Mouse (Mus musculus) cerebellum, adult 2 months (tissue): ENCODE measurements around the gene Ulk4. TPM values are rescaled to one million over a fixed set of nuclear protein-coding genes. Genes with fewer than 3 reads are reported as not detected.

Experiments used
- DNase-seq, 2 experiments: peaks; one replicate each; pipeline ENCODE4 v3.0.0; 2021
- H3K27ac ChIP-seq: fragments of 200-500 bp; 2 replicates; pipeline ENCODE4 v1.5.1; 2012; ENCODE audit warnings: low read length, control low read depth, inconsistent platforms; ENCODE audit not compliant: insufficient read depth
- H3K27me3 ChIP-seq: fragments of 200-500 bp; 2 replicates; pipeline ENCODE4 v1.6.1; 2012; ENCODE audit warnings: inconsistent platforms, mild to moderate bottlenecking, low read length, moderate library complexity; ENCODE audit not compliant: control insufficient read depth, insufficient read depth
- H3K4me1 ChIP-seq: fragments of 200-500 bp; 2 replicates; pipeline ENCODE4 v1.6.1; 2011; ENCODE audit warnings: low read length; ENCODE audit not compliant: control insufficient read depth, insufficient read depth
- H3K4me3 ChIP-seq: fragments of 200-500 bp; replicated peaks from 2 replicates; pipeline ENCODE3; 2011; ENCODE audit warnings: mild to moderate bottlenecking, low read depth, low read length, control low read depth; ENCODE audit not compliant: insufficient read depth
- CTCF ChIP-seq: fragments of 200-500 bp; IDR thresholded peaks from 2 replicates; pipeline ENCODE4 v1.5.1; 2011; ENCODE audit warnings: low read depth, mild to moderate bottlenecking, control low read depth, low read length, moderate library complexity, borderline replicate concordance; ENCODE audit not compliant: insufficient read depth
- POLR2A ChIP-seq: fragments of 200-500 bp; IDR thresholded peaks from 2 replicates; pipeline ENCODE4 v1.6.1; 2011; ENCODE audit warnings: low read length, control low read depth, borderline replicate concordance; ENCODE audit not compliant: insufficient read depth
- WGBS: fragments of 180-500 bp; shearing (Covaris S2); methylation state at CpG from one replicate; pipeline ENCODE4 v1.1.7; 2018; 5-methylcytosine and 5-hydroxymethylcytosine counted together
- polyA plus RNA-seq: library from polyadenylated mRNA; depleted of rRNA; stranded (reverse); fragments of >200 nt; gene quantifications from 2 replicates; pipeline ENCODE4 v1.2.3, GENCODE M21; 2012

Ulk4 gene
- polyA plus RNA-seq, 1 experiment, result 2.1 TPM

DNA sequence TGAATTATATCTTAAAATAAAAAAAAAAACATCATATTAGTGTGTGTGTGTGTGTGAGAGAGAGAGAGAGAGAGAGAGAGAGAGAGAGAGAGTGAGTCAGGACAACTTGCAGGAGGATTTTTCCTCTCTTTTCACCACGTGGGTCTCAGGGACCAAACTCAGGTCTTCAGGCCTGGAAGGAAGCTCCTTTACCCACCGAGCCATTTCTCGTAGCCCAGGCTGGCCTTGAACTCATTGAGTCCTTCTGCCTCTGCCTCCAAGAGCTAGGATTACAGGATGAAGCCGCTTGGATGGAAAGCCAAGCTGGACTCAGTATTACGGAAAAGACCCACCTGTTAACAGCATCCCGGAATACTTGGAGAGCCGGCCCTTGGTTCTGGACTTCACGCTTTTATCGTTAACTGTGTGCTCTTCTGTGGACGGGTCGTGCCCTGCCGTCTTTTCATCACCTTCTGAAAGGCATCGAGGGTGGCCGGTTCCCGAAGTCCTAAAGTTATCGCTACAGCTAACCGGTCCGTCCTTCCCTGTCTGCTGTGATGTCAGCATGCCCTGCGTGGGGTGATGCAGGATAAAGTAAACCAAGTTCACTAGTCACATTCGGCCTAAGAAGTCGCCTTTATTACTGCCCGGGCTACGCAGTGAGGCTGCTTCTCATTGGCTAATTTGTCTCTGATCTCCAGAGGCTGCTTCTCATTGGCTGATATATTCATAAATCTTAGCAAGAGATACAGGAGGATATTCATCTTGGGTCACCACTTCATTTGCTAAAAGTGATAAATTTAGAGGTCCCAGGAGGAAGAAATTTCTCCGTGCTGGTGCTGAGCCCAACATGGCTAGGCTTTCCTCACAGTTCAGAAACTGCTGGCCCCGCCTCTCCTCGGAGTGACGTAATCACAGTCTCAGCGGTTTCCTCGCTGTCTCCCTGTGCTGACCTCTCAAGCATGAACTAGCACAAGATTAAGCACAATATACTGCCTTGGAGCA lies 8.6 kb upstream of the Ulk4 start:
- Histone ChIP-seq H3K27me3 (no peaks in the 10 kb centered on the region), H3K4me3 (peak overlapping the region; percentile 74), H3K4me1 (no peaks in the 10 kb centered on the region), H3K27ac (no peak overlapping the region)
- DNase-seq, result peak; percentile 49 to 51
- whole genome bisulfite sequencing, result 15% methylated on average over 29 of the region's 29 CpGs
- TF ChIP-seq POLR2A, result no peak

DNA sequence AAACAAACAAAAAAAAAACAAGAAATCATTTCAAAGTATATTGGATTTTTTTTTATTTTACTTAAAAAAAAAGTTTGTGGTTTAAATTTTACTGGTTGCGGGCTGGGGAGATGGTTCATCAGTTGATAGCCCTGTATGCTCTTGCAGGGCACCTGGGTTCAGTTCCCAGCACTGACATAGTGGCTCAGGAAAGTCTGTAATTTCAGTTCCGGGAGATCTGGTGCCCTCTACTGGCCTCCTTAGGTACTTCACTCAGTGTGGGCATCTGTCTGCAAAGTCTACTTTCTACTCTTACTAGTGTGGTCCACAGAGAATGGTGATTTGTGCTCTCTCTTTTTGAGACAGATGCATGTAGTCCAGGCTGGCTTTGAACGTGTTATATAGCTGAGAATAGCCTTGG lies 7.4 kb upstream of the Ulk4 start:
- no peak overlapping the region for H3K4me3 ChIP-seq
- no peaks in the 10 kb centered on the region for H3K27me3 ChIP-seq
- no peak overlapping the region for H3K27ac ChIP-seq
- WGBS, result 90% methylated on average over 3 of the region's 3 CpGs
- DNase-seq, result no peak
- TF ChIP-seq POLR2A, result no peak
- TF ChIP-seq CTCF, result peak; percentile 35; the same call in 1 of the 2 replicates
- H3K4me1 ChIP-seq, result no peaks in the 10 kb centered on the region

DNA sequence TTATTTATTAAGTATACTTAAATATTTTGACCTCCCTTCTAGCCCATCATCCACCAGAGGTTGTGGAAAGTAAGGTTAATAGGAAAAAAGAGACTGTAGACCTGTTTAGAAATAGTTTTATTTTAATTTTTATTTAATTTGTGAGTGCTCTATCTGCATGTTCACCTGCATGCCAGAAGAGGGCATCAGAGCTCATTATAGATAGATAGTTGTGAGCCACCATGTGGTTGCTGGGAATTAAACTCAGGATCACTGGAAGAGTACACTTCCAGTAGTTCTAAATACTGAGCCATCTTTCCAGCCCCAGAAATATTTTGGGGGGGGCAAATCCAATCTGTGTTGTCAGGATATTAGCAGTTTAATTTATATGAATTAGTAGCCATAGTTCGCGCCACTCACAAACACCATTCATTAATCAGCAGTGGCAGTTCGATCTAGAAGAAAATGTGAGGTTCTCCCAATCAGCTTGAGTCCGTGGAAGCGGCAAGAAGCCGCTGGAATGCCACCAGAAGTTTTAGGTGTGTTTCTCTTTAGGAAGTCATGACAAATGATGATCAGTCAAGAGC lies 6.7 kb upstream of the Ulk4 start:
- DNase-seq, result peak in 1 of 2 experiments; percentile 44
- no peak overlapping the region for H3K4me3 ChIP-seq
- WGBS, result 98% methylated on average over 6 of the region's 6 CpGs
- H3K4me1 ChIP-seq, result no peaks in the 10 kb centered on the region
- no peaks in the 10 kb centered on the region for H3K27me3 ChIP-seq
- H3K27ac ChIP-seq, result no peak overlapping the region
- no peak for TF ChIP-seq POLR2A
- TF ChIP-seq CTCF, result no peak

DNA sequence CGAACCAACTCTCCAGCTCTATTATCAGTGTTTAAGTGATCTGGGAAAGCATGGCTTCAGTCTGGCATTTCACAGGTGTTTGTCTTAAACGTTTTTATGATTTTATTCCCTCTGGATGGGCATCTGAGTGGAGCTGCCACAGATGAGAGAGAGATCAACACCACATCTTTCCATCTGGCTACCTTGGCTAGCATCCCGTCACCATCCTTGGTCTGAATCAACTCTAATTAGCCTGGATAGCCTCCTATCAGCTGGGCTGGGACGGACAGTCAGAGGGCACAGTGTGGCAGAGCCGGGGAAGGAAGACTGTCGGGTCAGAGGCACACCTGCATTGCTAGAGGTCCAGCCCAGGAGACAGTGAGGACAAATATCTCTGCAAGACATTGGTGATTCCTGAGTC lies 4.9 kb upstream of the Ulk4 start:
- H3K4me1 ChIP-seq, result no peaks in the 10 kb centered on the region
- DNase-seq, result no peak
- no peaks in the 10 kb centered on the region for H3K27me3 ChIP-seq
- 29% methylated on average over 6 of the region's 6 CpGs for WGBS
- H3K4me3 ChIP-seq, result no peak overlapping the region
- no peak overlapping the region for H3K27ac ChIP-seq
- TF ChIP-seq CTCF (no peak), POLR2A (no peak)

DNA sequence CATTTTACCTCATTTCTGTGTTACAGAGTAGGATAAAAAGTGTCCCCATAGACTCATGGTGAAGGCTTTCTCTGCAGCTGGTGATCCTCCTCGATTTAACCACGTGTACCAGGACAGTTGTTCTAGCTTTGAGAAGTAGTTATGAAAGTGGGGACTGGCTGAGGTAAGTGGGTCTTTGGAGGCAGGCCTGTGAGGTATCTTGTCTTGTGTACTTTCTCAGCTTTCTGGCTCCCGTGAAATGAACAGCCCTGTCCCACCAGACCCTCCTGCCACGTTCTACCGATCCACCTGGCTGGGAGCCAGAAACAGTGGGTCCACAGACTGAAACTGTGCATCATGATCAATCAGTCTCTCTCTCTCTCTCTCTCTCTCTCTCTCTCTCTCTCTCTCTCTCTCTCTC lies 2.2 kb upstream of the Ulk4 start:
- Histone ChIP-seq H3K27me3 (no peaks in the 10 kb centered on the region), H3K4me3 (no peak overlapping the region), H3K27ac (no peak overlapping the region), H3K4me1 (no peaks in the 10 kb centered on the region)
- 52% methylated on average over 5 of the region's 5 CpGs for WGBS
- no peak for DNase-seq
- TF ChIP-seq CTCF (no peak), POLR2A (no peak)

DNA sequence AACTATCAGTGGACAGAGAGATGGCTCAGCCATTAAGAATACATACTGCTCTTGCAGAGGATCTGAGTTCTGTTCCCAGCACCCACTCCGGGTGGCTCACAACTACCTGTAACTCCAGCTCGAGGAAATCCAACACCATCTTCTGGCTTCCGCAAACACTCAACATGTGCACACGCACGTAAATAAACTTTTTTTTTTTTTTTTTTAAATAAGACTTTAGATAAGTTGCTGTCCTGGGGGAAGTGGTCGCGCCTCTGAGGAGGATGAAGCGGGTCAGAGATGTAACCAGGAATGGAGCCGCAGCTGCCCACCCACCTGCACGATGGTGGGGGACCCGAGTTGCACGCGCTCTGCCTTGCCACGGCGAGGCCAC lies 266 bp downstream of the Ulk4 start:
- TF ChIP-seq POLR2A, result no peak
- TF ChIP-seq CTCF, result no peak
- Histone ChIP-seq H3K4me1 (no peaks in the 10 kb centered on the region), H3K27me3 (no peaks in the 10 kb centered on the region), H3K27ac (no peak overlapping the region), H3K4me3 (peak overlapping the region; percentile 89)
- 8% methylated on average over 15 of the region's 15 CpGs for whole genome bisulfite sequencing
- no peak for DNase-seq

DNA sequence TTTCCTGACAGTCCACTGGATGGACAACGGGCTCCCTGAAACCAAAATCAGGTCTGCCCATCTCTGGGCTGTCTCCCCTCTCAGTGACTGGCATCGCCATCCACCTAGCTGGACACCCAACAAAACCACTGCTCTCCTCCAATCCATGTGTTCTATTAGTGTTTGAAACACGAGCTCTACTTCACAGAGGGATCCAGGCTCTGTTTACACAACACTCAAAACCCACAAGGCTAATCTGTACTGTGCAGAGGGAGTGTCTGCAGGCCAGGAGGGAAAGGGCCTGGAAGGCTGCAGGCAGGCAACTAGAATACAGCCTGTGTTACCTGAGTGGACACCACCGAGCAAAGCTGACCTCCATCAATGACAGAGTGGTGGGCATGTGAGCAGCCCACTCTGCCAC lies 5.4 kb downstream of the Ulk4 start:
- Histone ChIP-seq H3K27ac (no peak overlapping the region), H3K4me3 (no peak overlapping the region), H3K27me3 (no peaks in the 10 kb centered on the region), H3K4me1 (no peaks in the 10 kb centered on the region)
- WGBS, result 86% methylated on average over 4 of the region's 4 CpGs
- no peak for DNase-seq
- TF ChIP-seq CTCF (no peak), POLR2A (no peak)

DNA sequence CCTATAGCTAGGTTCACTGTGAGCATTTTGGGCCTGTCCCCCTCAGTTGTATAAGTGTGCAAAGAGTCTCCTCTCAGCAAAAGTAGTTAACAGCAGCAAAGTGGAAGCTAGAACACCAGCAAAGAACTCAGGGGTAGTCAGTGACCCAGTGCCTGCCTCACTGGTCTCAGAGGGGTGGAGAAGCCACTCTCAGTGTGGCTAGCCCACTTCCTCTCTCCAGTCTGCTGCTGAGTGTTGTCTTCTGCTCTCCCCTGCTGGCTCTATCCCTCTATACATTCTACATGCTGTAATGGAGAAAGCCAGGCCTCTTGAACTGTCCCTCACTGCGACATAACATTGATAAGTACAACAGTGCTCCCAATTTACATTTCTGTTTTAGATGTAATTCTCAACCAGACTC lies 5.8 kb downstream of the Ulk4 start:
- Histone ChIP-seq H3K4me3 (no peak overlapping the region), H3K4me1 (no peaks in the 10 kb centered on the region), H3K27me3 (no peaks in the 10 kb centered on the region), H3K27ac (no peak overlapping the region)
- no peak for DNase-seq
- 97% methylated on average over 1 of the region's 1 CpGs for WGBS
- TF ChIP-seq POLR2A, result no peak
- no peak for TF ChIP-seq CTCF
